Mouse (Mus musculus) neural tube, embryonic 14.5 days (tissue): ENCODE results near the gene Pomc. TPM values are rescaled to one million over a fixed set of nuclear protein-coding genes. Genes with fewer than 3 reads are reported as not detected.

ENCODE experiments used
- ATAC-seq: fragments of 200-750 bp; cut with Nextera tagmentation; 2 replicates; pipeline ENCODE4 v1.8.0; 2017; ENCODE audit warnings: low read depth, mild to moderate bottlenecking, moderate TSS enrichment, moderate library complexity
- H3K27ac ChIP-seq: fragments of 300-500 bp; sonication (generic); 2 replicates; pipeline ENCODE4 v1.5.1; 2014; ENCODE audit warnings: low read depth, mild to moderate bottlenecking, control low read depth, low read length, moderate library complexity, mixed read lengths
- H3K27me3 ChIP-seq: fragments of 300-500 bp; sonication (generic); 2 replicates; pipeline ENCODE4 v1.6.1; 2014; ENCODE audit warnings: low read length; ENCODE audit not compliant: control insufficient read depth, insufficient read depth
- H3K36me3 ChIP-seq: fragments of 300-500 bp; sonication (generic); 2 replicates; pipeline ENCODE4 v1.6.1; 2014; ENCODE audit warnings: low read length, mixed read lengths; ENCODE audit not compliant: control insufficient read depth, insufficient read depth
- H3K4me1 ChIP-seq: fragments of 300-500 bp; sonication (generic); 2 replicates; pipeline ENCODE4 v1.6.1; 2014; ENCODE audit warnings: low read length; ENCODE audit not compliant: control insufficient read depth, insufficient read depth
- H3K4me2 ChIP-seq: fragments of 300-500 bp; sonication (generic); 2 replicates; pipeline ENCODE4 v1.6.1; 2014; ENCODE audit warnings: mild to moderate bottlenecking, low read depth, low read length, control low read depth
- H3K4me3 ChIP-seq: fragments of 300-500 bp; sonication (generic); 2 replicates; pipeline ENCODE4 v1.5.1; 2014; ENCODE audit warnings: low read depth, low read length, control low read depth, mixed read lengths
- H3K9ac ChIP-seq: fragments of 300-500 bp; sonication (generic); replicated peaks from 2 replicates; pipeline ENCODE4 v1.6.1; 2014; ENCODE audit warnings: low read depth, mild to moderate bottlenecking, control low read depth, low read length, mixed read lengths
- H3K9me3 ChIP-seq: fragments of 300-500 bp; sonication (generic); 2 replicates; pipeline ENCODE4 v1.6.1; 2016; ENCODE audit warnings: low read length; ENCODE audit not compliant: control insufficient read depth
- WGBS: fragments of 180-500 bp; shearing (Covaris S2); extraction: QIAGEN DNeasy Blood & Tissue Kit; methylation state at CpG from one replicate; pipeline ENCODE4 v1.1.7; 2014; 5-methylcytosine and 5-hydroxymethylcytosine counted together
- polyA plus RNA-seq: library from polyadenylated mRNA; unstranded; fragments of >200 nt; fragmentation: Nextera tagmentation; extraction: Ambion mirVana; gene quantifications from 2 replicates; pipeline ENCODE4 v1.2.1, GENCODE M21; 2014

Gene Pomc
- polyA plus RNA-seq, 1 experiment from 2014 or later: 4.8 TPM

DNA sequence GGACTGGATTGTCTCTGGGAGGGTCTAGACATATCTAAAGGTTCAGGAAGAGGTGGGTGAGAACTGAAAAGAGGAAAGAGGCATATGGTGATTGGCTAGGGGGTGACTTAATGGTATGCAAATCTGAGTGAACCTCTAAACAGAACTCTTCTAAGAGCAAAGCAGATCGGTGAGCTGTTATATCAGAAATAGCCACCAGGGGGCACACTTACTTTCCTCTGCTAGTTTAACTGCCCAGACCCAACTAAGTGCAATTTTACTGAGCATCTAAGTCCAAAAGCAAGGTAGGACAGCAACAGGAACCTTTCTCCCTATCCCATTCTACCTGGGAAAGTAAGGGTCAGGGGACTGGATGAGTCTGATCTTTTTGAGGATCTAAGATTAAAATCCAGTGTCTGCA lies 29.0 kb downstream of the Pomc start:
- no peaks in the 10 kb centered on the region for H3K9me3 ChIP-seq
- no peak overlapping the region for H3K4me3 ChIP-seq
- peaks cover 9% of the 10 kb centered on the region; the same call in 1 of the 2 replicates for H3K4me1 ChIP-seq
- H3K36me3 ChIP-seq: peaks cover 7% of the 10 kb centered on the region
- H3K27ac ChIP-seq: no peak overlapping the region
- no peaks in the 10 kb centered on the region for H3K27me3 ChIP-seq
- no peak overlapping the region for H3K9ac ChIP-seq
- whole genome bisulfite sequencing: 0% methylated on average over 1 of the region's 1 CpGs
- H3K4me2 ChIP-seq: no peak overlapping the region
- ATAC-seq: no peak

DNA sequence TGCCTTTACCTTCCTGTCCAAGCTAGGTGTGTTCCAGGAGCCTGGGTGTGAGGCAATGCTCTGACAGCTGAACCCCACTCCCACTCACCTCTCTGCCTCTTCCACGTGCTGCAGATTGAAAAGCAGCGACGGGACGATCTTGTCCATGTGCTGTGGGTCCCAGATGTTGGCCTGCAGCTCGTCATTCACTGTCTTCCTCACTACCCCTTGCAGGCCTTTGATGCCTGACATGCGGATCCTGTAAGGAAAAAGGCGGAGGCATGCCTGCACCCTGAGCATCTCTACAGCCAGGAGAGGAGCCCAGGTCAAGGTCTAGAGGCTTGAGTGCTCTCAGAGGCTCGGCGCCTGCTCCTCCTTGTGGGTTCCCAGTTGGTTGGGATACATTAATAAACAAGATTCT lies 29.7 kb downstream of the Pomc start:
- H3K4me1 ChIP-seq: peaks cover 9% of the 10 kb centered on the region; the same call in 1 of the 2 replicates
- no peaks in the 10 kb centered on the region for H3K27me3 ChIP-seq
- no peak for ATAC-seq
- peaks cover 7% of the 10 kb centered on the region; the same call in 1 of the 2 replicates for H3K36me3 ChIP-seq
- no peak overlapping the region for H3K9ac ChIP-seq
- no peak overlapping the region for H3K4me3 ChIP-seq
- no peak overlapping the region for H3K27ac ChIP-seq
- WGBS: 89% methylated on average over 9 of the region's 9 CpGs
- H3K4me2 ChIP-seq: no peak overlapping the region
- H3K9me3 ChIP-seq: no peaks in the 10 kb centered on the region

DNA sequence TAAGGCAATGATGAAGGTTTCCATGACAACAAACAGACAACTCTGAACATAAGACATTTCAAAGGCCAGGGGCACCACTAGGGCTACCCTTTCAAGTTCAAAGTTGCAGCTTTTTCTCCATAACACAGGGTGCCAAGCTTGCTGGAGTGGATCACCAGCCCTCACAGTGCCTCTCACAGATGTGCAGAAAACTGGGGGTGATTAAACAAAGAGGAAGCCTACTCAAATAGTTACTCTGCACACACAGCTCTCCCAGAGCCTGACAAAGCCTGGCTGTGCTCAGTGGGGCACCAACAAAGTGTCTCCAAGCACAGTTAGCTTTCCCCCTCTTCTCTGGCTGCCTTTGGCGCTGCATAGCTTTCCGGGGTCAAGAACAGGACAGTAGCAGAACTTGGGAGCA lies 35.2 kb downstream of the Pomc start:
- Histone ChIP-seq H3K27ac (no peak overlapping the region), H3K4me2 (no peak overlapping the region), H3K4me3 (no peak overlapping the region), H3K9ac (no peak overlapping the region), H3K27me3 (no peaks in the 10 kb centered on the region), H3K36me3 (no peaks in the 10 kb centered on the region), H3K9me3 (no peaks in the 10 kb centered on the region), H3K4me1 (no peaks in the 10 kb centered on the region)
- no peak for ATAC-seq
- 27% methylated on average over 2 of the region's 2 CpGs for WGBS

DNA sequence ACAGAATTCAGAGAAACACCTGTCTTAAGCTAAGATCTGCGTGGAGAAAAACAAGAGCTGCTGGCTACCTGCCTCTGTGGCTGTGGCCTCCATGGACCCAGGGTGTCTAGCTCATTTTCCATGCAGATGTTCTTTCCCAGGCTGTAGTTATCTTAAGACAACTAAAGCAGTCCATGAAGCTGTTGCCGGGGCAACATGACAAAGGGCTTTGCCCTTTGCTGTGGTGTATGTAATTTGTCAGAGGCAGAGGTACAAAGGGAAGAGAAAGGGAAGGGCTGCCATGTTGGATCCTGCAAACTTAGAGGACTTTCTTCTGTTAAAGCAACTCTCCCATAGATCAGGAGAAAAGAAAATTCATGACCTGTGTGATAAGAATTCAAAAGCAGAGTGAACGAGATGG lies 36.3 kb downstream of the Pomc start:
- no peak overlapping the region for H3K4me3 ChIP-seq
- H3K9ac ChIP-seq: no peak overlapping the region
- no peak for ATAC-seq
- no peaks in the 10 kb centered on the region for H3K36me3 ChIP-seq
- H3K4me2 ChIP-seq: no peak overlapping the region
- WGBS: 41% methylated on average over 3 of the region's 3 CpGs
- no peaks in the 10 kb centered on the region for H3K4me1 ChIP-seq
- no peaks in the 10 kb centered on the region for H3K9me3 ChIP-seq
- H3K27me3 ChIP-seq: no peaks in the 10 kb centered on the region
- H3K27ac ChIP-seq: no peak overlapping the region

DNA sequence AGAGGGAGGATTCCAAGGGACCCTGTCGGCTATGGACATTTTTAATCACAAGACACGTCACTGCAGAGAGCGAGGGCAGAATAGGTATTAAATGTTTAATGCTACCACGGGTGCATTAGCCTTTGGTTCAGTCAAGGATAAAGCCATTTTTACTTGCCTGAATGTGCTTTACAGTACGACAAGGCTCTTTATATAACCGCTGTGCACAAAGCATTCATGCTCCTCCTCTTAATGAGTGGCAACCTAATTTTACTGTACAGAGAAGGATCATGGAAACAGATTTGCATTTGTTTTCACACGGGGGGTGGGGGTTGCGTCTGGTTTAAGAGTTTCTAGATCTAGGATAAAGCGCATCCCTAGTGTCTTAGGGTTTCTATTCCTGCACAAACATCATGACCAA lies 42.0 kb downstream of the Pomc start:
- Histone ChIP-seq H3K4me3 (no peak overlapping the region), H3K9ac (no peak overlapping the region), H3K4me2 (no peak overlapping the region), H3K4me1 (no peaks in the 10 kb centered on the region), H3K27ac (0 out of 2 replicates have a peak overlapping the region, but pooled peaks have one; percentile 23), H3K9me3 (no peaks in the 10 kb centered on the region), H3K36me3 (0 out of 2 replicates have a peak, but pooled peaks cover 9% of the 10 kb centered on the region), H3K27me3 (no peaks in the 10 kb centered on the region)
- WGBS: 74% methylated on average over 9 of the region's 9 CpGs
- no peak for ATAC-seq

DNA sequence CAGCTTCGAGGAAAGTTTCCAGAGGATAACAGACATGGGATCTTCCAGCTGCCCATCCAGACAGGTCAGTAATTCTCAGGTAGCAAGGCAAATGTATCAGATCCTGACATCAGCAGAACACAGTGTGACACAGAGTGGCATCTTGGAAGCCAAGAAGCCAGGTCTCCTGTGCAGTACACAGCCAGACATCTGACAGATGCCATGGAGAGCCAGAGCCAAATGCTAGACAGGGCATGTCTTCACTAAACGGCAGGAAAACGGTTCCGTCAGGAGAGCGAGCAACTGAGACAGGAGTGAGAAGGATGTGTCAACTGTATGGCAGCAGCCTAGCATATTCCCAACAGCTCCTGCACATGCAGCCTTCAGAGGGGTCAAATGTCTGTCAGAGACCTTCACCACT lies 45.7 kb downstream of the Pomc start:
- H3K4me2 ChIP-seq: no peak overlapping the region
- WGBS: 91% methylated on average over 5 of the region's 5 CpGs
- H3K27ac ChIP-seq: no peak overlapping the region
- no peaks in the 10 kb centered on the region for H3K27me3 ChIP-seq
- H3K4me3 ChIP-seq: no peak overlapping the region
- 0 out of 2 replicates have a peak, but pooled peaks cover 9% of the 10 kb centered on the region for H3K36me3 ChIP-seq
- no peaks in the 10 kb centered on the region for H3K4me1 ChIP-seq
- H3K9me3 ChIP-seq: no peaks in the 10 kb centered on the region
- ATAC-seq: no peak
- no peak overlapping the region for H3K9ac ChIP-seq

DNA sequence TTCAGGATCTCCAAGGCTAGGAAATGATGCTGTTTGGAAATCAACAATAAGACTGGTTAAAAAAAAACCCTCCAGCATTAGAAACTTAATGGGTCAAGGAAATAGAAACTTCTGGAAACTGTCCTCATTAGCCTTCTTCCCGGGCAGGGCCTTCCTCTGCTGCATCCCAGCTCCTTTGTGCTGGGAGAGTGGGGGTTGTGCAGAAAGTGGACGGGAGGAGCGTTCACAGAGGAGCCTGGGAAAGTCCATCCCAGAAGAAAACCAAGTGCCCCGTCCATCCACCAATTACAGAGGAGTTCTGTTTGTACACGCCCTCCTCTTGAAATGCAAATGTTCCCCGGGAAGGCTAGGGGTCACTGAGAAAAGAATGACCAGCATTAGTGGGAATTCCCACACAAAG lies 49.9 kb downstream of the Pomc start:
- Histone ChIP-seq H3K4me1 (peaks cover 11% of the 10 kb centered on the region; the same call in 1 of the 2 replicates), H3K27ac (no peak overlapping the region), H3K9ac (no peak overlapping the region), H3K36me3 (0 out of 2 replicates have a peak, but pooled peaks cover 6% of the 10 kb centered on the region), H3K9me3 (no peaks in the 10 kb centered on the region), H3K4me2 (no peak overlapping the region), H3K4me3 (no peak overlapping the region), H3K27me3 (no peaks in the 10 kb centered on the region)
- WGBS: 17% methylated on average over 6 of the region's 6 CpGs
- ATAC-seq: no peak

DNA sequence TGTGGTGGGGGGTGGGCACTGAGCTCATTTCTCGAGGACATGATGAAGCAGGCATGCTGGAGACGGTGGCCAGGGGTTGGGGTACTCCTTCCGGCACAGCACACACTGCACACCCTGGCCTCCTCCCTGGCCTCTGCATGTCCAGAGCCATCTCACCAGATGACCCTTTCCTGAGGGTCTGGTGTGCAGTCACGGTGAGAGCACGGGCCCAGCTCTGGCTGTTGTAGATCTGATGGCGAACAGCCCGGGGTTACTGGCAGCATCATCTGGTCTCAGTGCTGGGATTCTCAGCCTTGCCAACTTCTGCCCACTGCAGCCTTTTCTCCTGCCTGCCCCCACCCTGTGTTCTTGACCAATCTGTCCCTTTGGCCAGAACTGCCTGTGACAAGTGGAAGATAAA lies 51.3 kb downstream of the Pomc start:
- Histone ChIP-seq H3K9ac (no peak overlapping the region), H3K4me3 (no peak overlapping the region), H3K36me3 (no peaks in the 10 kb centered on the region), H3K4me1 (peaks cover 11% of the 10 kb centered on the region; the same call in 1 of the 2 replicates), H3K27ac (no peak overlapping the region), H3K9me3 (no peaks in the 10 kb centered on the region), H3K27me3 (no peaks in the 10 kb centered on the region), H3K4me2 (no peak overlapping the region)
- 71% methylated on average over 7 of the region's 7 CpGs for WGBS
- ATAC-seq: peak; percentile 23; the same call in 1 of the 2 replicates

DNA sequence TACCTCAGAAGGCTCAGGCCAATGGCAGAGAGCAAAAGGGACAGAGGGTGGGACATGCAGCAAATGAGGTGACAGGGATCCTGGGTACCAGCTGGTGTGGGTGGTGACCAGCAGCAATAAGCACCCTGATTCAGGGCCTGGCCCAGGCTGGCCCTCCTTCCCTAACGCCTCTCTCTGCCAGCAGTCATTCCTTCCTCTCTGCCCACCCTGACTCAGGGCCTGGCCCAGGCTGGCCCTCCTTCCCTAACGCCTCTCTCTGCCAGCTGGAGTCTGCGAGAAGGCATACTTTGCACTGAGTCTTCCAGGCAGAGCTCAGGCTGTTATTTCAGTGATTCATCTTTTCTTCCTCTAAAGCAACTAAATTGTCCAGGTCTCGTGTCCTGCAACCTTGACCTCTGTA lies 52.4 kb downstream of the Pomc start:
- WGBS: 48% methylated on average over 4 of the region's 4 CpGs
- Histone ChIP-seq H3K4me3 (no peak overlapping the region), H3K4me1 (peaks cover 11% of the 10 kb centered on the region; the same call in 1 of the 2 replicates), H3K27ac (peak overlapping the region; percentile 44), H3K36me3 (no peaks in the 10 kb centered on the region), H3K4me2 (no peak overlapping the region), H3K9me3 (no peaks in the 10 kb centered on the region), H3K27me3 (no peaks in the 10 kb centered on the region), H3K9ac (no peak overlapping the region)
- ATAC-seq: 0 out of 2 replicates have a peak, but pooled peaks have one; percentile 25
